Mouse (Mus musculus): ENCODE measurements around the gene Ttf2. TPM values are rescaled to one million over a fixed set of nuclear protein-coding genes. Genes with fewer than 3 reads are reported as not detected.

Gene Ttf2
- total RNA-seq, 4 experiments from 2014 or later = 2.9 to 4.4 (median 3.3) TPM

DNA sequence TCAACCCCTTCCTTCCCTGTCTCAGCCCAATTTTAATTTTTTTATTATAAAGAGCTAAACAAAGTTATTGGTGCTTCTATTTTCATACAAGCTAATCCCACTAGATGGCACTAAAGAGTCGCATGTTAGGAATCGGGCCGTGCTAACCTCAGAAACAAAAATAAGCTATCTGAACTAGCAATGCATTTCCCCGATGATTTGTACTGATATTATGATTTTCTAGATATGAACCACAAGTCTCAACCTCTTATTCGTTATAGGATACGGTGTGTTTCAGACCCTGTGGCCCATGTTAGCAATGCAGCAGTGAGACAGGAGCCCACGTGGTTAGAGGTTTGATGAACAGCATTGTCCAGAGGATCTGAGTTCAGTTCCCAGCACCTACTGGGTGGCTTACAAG is 52.6 kb downstream of the Ttf2 start:
- DNase-seq (ENCODE audit: low spot score in 2 of 2) = no peak

DNA sequence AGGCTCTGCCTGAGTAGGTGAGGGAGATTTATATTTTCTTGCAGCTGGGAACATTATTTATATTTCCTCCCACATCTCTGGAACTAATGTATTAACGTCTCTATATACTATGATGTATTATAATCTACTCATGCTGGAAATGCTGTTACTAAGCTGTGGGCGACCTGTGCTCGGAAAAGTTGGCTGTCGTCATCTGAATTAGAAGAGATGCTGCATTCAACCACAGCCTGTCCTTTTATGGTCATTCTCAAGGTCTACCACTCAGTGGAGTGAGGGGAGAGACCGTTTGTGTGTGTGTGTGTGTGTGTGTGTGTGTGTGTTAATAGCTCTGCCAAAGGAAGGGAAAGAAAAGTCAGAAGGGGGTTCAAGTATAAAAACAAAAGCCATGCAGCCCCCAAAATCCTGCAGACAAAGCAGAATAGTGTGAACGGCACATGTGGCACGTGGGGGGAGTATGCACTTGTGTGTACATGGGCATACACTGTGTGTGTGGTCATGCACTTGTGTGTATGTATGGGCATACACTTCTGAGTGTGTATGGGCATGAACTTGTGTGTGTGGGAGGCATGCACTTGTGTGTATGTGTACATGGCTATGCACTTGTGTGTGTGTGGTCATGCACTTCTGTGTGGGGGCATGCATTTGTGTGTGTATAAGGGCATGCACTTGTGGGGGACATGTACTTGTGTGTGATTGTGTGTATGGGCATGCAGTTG is 57.8 kb downstream of the Ttf2 start:
- no peak for DNase-seq (ENCODE audit: low spot score in 2 of 2)

DNA sequence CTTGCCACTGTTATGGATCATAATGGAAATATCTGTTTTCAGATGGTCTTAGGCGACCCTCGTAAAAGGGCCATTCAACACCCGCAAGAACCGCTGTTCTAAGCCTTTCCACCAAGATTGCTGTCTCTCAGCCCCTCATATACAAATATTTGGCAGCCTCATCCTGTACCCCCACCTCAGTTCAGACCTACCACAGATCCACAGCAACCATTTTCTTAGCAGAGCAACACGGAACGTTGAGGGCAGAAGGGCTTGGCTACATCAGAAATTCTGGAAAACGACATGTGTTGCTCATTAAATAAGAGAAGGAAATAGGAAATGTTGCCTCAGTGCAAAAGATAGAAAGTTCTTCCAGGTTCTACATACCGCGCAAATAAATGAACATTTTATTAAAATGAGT is 58.4 kb downstream of the Ttf2 start:
- no peak for DNase-seq (ENCODE audit: low spot score in 2 of 2)

DNA sequence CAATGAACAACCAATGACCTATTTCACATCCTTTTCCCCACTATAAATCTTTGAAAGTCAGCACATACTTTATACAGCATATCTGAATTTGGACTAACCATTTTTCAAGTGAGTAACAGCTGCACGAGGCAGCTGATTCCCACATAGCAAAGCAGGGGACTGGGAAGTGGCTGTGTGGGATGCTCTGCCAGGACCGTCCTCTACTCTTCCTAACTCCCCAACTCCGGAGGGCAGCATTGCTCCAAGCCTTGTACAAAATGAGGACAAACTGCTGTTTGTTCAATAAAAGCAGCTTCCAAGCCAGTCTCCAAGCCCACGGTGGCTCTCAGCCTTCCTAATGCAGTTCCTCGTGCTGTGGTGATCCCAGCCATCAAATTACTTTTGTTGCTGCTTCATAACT is 58.8 kb downstream of the Ttf2 start:
- no peak for DNase-seq (ENCODE audit: low spot score in 2 of 2)

DNA sequence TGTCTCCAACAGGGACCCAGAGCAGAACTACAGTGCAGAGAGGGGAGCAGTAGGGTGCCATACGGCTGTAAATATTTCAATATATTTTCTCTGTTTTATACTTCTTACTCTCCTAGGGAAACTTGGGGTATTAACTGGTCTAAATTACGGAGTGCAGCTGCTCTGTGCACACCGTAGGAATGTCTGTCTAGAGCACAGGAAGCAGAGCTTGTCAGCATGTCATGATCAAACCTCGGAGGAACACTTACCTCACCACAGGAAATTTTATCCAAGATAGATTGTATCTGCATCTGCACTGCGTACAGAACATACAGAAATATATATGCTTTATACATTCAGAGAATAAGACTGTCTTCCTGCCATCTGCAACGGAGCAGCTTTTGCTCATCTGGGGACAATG is 60.9 kb downstream of the Ttf2 start:
- DNase-seq (ENCODE audit: low spot score in 2 of 2) = no peak

DNA sequence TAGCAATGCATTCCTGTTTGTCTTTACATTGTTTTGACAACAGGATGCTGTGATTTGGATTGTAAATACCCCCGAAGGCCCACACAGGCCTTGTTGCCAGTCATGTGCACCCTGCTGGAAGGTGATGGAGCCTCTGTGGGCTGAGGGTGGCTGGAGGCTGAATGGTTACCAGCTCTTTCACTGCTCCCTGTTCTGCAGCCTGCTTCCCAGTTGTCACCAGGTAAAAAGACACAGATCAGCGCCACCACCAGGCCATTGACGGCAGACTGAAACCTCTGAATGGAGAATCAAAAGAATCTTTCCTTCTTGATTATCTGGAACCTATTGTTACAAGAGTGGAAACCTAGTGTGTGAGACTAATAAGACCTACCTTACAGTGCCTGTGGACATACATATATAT is 62.5 kb downstream of the Ttf2 start:
- DNase-seq (ENCODE audit: low spot score in 2 of 2) = no peak

DNA sequence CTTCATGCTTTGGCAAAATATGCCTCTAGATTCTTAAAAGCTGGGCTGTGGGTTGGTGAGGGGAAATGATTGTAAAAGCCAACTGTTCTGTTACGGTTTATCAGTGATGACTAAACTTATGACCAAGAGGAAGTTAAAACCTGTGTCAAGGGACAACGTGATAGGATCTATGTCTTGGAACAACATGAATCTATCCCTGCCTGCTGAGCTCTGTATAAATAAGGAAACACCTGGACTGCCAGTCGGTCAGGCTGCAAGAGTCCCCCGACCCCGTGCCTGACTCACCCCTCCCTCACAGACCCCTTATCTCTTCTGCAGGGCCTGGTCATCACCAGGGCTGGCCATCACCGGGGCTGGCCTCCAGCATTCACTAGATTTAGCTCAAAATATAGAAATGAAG is 63.3 kb downstream of the Ttf2 start:
- no peak for DNase-seq (ENCODE audit: low spot score in 2 of 2)

DNA sequence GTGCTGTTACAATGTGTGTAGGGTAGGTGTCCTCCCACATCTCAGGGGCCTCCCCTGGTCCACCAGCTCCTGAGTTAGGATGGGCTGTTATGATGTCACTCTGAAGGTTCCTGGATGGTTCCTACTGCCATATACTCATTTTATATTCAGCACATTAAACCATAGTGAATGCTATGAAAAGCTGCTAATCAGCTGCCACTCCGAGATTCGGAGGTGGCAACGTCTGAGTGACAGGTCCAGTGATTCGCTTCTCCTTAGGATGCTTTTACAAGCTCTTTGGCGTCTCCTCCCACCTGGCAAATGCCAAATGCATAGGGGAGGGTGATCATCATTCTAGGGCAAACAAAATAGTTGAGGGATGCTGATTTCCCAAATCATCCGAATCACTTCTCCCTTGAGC is 74.0 kb downstream of the Ttf2 start:
- DNase-seq (ENCODE audit: low spot score in 2 of 2) = no peak

DNA sequence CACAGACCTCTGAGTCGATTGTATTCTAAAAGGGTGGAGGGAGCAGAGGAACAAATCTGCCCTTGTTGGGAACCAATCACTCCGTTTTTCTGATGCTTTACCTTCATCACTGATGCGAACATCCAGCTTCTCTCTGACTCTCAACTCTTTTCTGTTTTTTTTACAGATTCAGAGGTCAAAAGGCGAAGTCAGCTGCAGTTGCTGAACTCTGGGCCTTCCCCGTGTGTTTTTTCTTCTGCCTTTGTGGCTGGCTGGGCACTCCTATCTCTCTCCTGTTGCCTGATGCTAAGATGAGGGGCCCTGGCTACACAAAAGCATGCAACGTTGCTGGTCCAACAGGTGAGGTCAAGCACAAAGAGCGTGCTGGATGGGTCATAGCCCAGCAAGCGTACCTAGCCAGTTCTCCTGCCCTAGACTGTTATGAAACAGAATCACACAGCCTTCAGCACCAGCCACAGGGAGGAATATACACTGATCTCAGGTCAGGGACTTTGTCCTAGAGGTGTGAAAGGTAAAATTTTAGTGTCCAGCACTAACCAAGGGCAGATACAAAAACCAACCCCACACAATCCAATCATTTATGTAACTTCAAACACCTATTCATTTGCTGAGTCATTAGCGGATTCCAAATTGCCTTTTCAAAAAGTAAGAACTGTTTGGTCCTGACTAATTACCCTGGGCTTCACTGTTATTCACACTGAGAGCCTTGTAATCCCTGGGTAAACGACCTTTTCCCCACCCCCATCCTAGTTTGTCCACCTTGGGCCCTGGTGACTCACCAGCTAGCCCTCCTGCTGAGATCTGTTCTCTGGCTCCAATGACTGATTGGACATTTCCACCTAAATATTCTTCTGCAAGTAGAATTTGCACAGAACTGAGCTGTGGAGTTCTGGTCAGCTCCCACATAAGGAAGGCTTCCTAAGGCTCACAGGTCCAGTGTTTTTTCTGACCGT is 76.8 kb downstream of the Ttf2 start:
- DNase-seq (ENCODE audit: low spot score in 2 of 2) = no peak

DNA sequence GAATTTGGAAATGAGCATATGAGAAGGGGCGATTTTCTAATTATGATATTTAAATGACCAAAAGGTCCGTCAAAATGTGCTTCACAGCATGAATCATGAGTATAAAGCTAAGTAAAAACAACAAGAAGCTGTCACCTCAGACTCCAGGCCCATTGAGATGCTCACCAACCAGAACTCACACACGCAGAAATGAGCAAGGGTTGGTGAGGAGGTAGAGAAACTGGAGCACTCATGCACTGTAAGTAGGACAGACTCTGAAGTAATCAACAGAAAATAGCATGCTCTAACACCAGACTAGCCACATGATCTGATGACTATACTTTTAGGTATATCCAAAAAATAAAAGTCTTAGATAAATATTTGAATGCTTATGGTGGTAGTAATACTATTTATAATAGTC is 79.1 kb downstream of the Ttf2 start:
- no peak for DNase-seq (ENCODE audit: low spot score in 2 of 2)

DNA sequence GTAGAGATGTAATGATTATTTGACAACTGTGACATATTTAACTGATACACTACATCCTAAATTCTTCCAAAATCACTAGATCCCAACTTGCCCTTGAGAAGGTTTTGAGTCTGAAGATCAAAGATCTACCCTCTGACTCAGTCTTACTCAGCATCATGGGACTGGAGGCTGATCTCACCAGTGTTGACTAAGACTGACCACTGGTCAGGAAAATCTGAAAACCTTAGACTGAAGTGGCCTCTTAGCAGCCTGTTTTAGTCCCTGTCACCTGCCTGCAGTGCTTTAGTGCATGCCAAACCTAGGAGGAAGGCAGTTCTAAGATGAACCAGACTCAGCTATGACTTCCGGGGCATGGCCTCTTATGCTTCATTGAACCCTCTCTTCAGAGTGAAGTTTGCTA is 80.2 kb downstream of the Ttf2 start:
- no peak for DNase-seq (ENCODE audit: low spot score in 2 of 2)

Other genes with a start within 250 kb of the Ttf2 start
- under 1 TPM in 2 of 4 experiments, not detected in 2; 0.13 to 0.17 TPM for gene Vtcn1, start 144.2 kb downstream of the Ttf2 start, total RNA-seq (2022)
- gene Trim45, start 47.5 kb downstream of the Ttf2 start, total RNA-seq (2022) = 1 to 10 TPM; 4.5 to 6.4 (median 5.7) TPM
- gene Cd101, start 59.9 kb upstream of the Ttf2 start, total RNA-seq (2022) = under 1 TPM in 1 of 4 experiments, not detected in 3; 0.24 TPM
- gene Ptgfrn, start 140.6 kb upstream of the Ttf2 start, total RNA-seq (2022) = 1 to 10 TPM; 4.5 to 6.3 (median 5.4) TPM

Data from gastrocnemius, adult 8-10 months (tissue).